Mouse (Mus musculus) brown adipose tissue, adult 24 weeks (tissue): ENCODE measurements around the gene Ttll1. TPM values are rescaled to one million over a fixed set of nuclear protein-coding genes. Genes with fewer than 3 reads are reported as not detected.
"Not testable (repeated sequence)": the region's sequence is repeated elsewhere in the genome, so short reads cannot be mapped to it uniquely, and the experiment has no call there.

Experiments
- H3K27ac ChIP-seq: fragments of 200-500 bp; replicated peaks from 2 replicates; pipeline ENCODE4 v1.5.1; 2012; ENCODE audit warnings: low read depth, mild to moderate bottlenecking, low read length
- H3K4me1 ChIP-seq: fragments of 200-500 bp; 2 replicates; pipeline ENCODE4 v1.6.1; 2012; ENCODE audit warnings: low read length, mixed read lengths; ENCODE audit not compliant: control insufficient read depth, insufficient read depth, insufficient read length
- H3K4me3 ChIP-seq: fragments of 200-500 bp; 2 replicates; pipeline ENCODE4 v1.5.1; 2012; ENCODE audit warnings: low read depth, mild to moderate bottlenecking, low read length, moderate library complexity; ENCODE audit not compliant: insufficient read depth
- polyA plus RNA-seq: library from polyadenylated mRNA; stranded (reverse); fragments of >200 nt; gene quantifications from 2 replicates; pipeline ENCODE4 v1.2.4, GENCODE M21; 2012; ENCODE audit not compliant: missing spikeins, insufficient read depth, insufficient read length

Gene Ttll1
- polyA plus RNA-seq, 1 experiment = 6.0 TPM

GRCm38 (mm10) chr15:83501483-83501882 is 9.2 kb downstream of the Ttll1 start:
- not testable (repeated sequence) for H3K4me3 ChIP-seq, H3K4me1 ChIP-seq, H3K27ac ChIP-seq

- H3K27ac ChIP-seq = no peak overlapping the region
- H3K4me1 ChIP-seq = no peaks in the 10 kb centered on the region
- no peak overlapping the region for H3K4me3 ChIP-seq
Measured at GRCm38 (mm10) chr15:83500352-83500751, 10.3 kb downstream of the Ttll1 start.

GRCm38 (mm10) chr15:83499211-83499755 is 11.4 kb downstream of the Ttll1 start:
- Histone ChIP-seq H3K4me1 (no peaks in the 10 kb centered on the region), H3K4me3 (no peak overlapping the region), H3K27ac (no peak overlapping the region)

GRCm38 (mm10) chr15:83497299-83497698 is 13.4 kb downstream of the Ttll1 start:
- no peak overlapping the region for H3K27ac ChIP-seq
- H3K4me3 ChIP-seq = no peak overlapping the region
- H3K4me1 ChIP-seq = no peaks in the 10 kb centered on the region

- no peaks in the 10 kb centered on the region for H3K4me1 ChIP-seq
- H3K27ac ChIP-seq = no peak overlapping the region
- no peak overlapping the region for H3K4me3 ChIP-seq
Measured at GRCm38 (mm10) chr15:83495787-83496367, 14.8 kb downstream of the Ttll1 start.

GRCm38 (mm10) chr15:83495195-83495594 is 15.5 kb downstream of the Ttll1 start:
- Histone ChIP-seq H3K4me3 (no peak overlapping the region), H3K27ac (no peak overlapping the region), H3K4me1 (no peaks in the 10 kb centered on the region)

GRCm38 (mm10) chr15:83494572-83494920 is 16.1 kb downstream of the Ttll1 start:
- Histone ChIP-seq H3K27ac (no peak overlapping the region), H3K4me3 (no peak overlapping the region), H3K4me1 (no peaks in the 10 kb centered on the region)

- no peaks in the 10 kb centered on the region for H3K4me1 ChIP-seq
- no peak overlapping the region for H3K4me3 ChIP-seq
- H3K27ac ChIP-seq = no peak overlapping the region
Measured at GRCm38 (mm10) chr15:83493856-83494571, 16.7 kb downstream of the Ttll1 start.

GRCm38 (mm10) chr15:83491891-83492290 is 18.8 kb downstream of the Ttll1 start:
- peaks cover 3% of the 10 kb centered on the region; the same call in 1 of the 2 replicates for H3K4me1 ChIP-seq
- no peak overlapping the region for H3K27ac ChIP-seq
- no peak overlapping the region for H3K4me3 ChIP-seq

- no peak overlapping the region for H3K27ac ChIP-seq
- H3K4me1 ChIP-seq = peaks cover 5% of the 10 kb centered on the region; the same call in 1 of the 2 replicates
- H3K4me3 ChIP-seq = no peak overlapping the region
Measured at GRCm38 (mm10) chr15:83489471-83489870, 21.2 kb downstream of the Ttll1 start.

- no peak overlapping the region for H3K27ac ChIP-seq
- H3K4me3 ChIP-seq = no peak overlapping the region
- peaks cover 5% of the 10 kb centered on the region; the same call in 1 of the 2 replicates for H3K4me1 ChIP-seq
Measured at GRCm38 (mm10) chr15:83487477-83488115, 23.1 kb downstream of the Ttll1 start.

GRCm38 (mm10) chr15:83484311-83484710 is 26.4 kb downstream of the Ttll1 start:
- H3K4me1 ChIP-seq = peaks cover 10% of the 10 kb centered on the region
- H3K27ac ChIP-seq = no peak overlapping the region
- H3K4me3 ChIP-seq = no peak overlapping the region

GRCm38 (mm10) chr15:83483482-83483881 is 27.2 kb downstream of the Ttll1 start:
- Histone ChIP-seq H3K27ac (no peak overlapping the region), H3K4me3 (no peak overlapping the region), H3K4me1 (peaks cover 10% of the 10 kb centered on the region)

- no peak overlapping the region for H3K27ac ChIP-seq
- H3K4me1 ChIP-seq = peaks cover 9% of the 10 kb centered on the region
- H3K4me3 ChIP-seq = no peak overlapping the region
Measured at GRCm38 (mm10) chr15:83482645-83483224, 28.0 kb downstream of the Ttll1 start.

- Histone ChIP-seq H3K4me3 (no peak overlapping the region), H3K4me1 (peaks cover 5% of the 10 kb centered on the region), H3K27ac (no peak overlapping the region)
Measured at GRCm38 (mm10) chr15:83481236-83481780, 29.4 kb downstream of the Ttll1 start.
